Mouse (Mus musculus): ENCODE measurements around the gene Sap25. TPM values are rescaled to one million over a fixed set of nuclear protein-coding genes. Genes with fewer than 3 reads are reported as not detected.

Gene Sap25
- polyA plus RNA-seq, 1 experiment from 2014 or later: 7.1 TPM

DNA sequence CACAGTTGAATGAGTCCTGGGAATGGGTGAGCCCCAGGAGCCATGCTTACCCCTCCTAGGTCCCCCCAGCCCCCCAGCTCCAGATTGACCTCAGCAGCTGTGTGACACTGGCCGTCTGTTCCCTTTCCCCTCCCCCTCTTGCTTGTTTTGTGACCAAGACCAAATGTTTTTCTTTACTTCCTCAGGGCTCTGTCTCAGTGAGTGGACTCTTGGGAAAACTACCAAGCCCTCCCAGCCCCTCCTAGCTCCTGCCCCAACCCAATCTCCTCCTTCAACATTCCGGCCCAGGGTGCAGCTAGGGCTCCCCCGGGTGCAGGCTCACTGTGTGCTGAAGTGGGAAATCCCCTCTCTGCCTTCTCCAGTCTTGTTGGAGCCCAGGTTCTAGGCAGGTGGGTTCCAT is 10.5 kb upstream of the Sap25 start:
- H3K4me3 ChIP-seq: peak overlapping the region; percentile 92
- H3K9me3 ChIP-seq: no peaks in the 10 kb centered on the region

DNA sequence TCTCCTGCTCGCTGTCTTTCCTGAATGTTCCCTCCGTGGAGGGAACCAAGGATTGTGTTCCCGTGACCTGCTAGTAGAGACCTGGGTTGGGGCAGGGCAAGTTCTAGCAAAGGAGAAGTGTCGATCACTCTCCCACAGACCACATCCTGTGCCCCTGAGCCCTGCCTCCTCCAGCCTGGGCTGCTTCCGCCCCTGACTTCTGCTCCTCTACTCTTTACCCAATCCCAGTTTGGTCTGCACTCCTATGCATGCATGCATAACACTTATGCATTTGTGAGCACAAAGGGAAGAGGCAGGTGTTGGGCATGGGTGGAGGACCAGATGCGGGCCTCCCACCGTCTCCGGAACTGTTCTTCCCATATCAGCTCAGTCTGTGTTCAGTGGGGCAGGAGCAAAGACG is 10.0 kb upstream of the Sap25 start:
- WGBS: 68% methylated on average over 9 of the region's 9 CpGs
- Histone ChIP-seq H3K4me3 (peak overlapping the region; percentile 92), H3K27me3 (ENCODE audit: insufficient read depth, poor library complexity, severe bottlenecking) (no peaks in the 10 kb centered on the region), H3K9me3 (no peaks in the 10 kb centered on the region), H3K36me3 (peaks cover 51% of the 10 kb centered on the region), H3K27ac (peak overlapping the region; percentile 97), H3K4me1 (replicated peaks) (peaks cover 54% of the 10 kb centered on the region)
- DNase-seq (ENCODE audit: low spot score): no peak

More for the DNA sequence above, 10.5 kb upstream of the Sap25 start:
- WGBS: 35% methylated on average over 3 of the region's 3 CpGs
- Histone ChIP-seq H3K36me3 (peaks cover 45% of the 10 kb centered on the region), H3K27me3 (ENCODE audit: insufficient read depth, poor library complexity, severe bottlenecking) (no peaks in the 10 kb centered on the region), H3K27ac (peak overlapping the region; percentile 97), H3K4me1 (replicated peaks) (peaks cover 58% of the 10 kb centered on the region)
- no peak for DNase-seq (ENCODE audit: low spot score)

- Histone ChIP-seq H3K4me3 (peak overlapping the region; percentile 92), H3K36me3 (peaks cover 55% of the 10 kb centered on the region), H3K9me3 (no peaks in the 10 kb centered on the region), H3K4me1 (replicated peaks) (peaks cover 54% of the 10 kb centered on the region), H3K27ac (peak overlapping the region; percentile 97), H3K27me3 (ENCODE audit: insufficient read depth, poor library complexity, severe bottlenecking) (no peaks in the 10 kb centered on the region)
- WGBS: 76% methylated on average over 4 of the region's 4 CpGs
- DNase-seq (ENCODE audit: low spot score): no peak
Measured at GRCm38 (mm10) chr5:137631591-137631990, 9.5 kb upstream of the Sap25 start.

DNA sequence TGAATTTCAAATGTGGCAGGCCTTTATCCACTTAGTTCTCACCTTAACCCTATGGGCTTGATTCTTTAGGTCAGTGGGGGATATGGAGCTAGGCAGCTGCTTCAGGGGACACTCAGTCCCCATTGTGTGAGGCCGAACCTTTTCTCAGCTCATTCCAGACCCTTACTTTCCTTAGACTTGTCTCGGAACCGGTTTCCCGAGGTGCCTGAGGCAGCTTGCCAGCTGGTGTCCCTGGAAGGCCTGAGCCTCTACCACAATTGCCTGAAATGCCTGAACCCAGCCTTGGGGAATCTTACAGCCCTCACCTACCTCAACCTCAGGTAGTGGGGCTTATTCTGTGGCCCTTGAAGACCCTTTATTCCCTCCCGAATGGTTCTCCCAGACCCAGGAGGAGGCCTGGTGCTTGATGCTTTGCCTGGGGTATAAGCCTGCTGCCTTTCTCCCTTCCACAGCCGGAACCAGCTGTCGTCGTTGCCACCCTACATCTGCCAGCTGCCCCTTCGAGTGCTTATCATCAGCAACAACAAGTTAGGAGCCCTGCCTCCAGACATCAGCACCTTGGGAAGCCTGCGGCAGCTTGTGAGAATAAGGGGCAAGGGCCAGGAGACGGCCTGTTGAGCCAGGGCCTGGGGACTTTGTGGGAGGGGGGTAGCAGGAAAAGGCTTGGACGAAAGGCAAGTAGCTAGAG is 7.6 kb upstream of the Sap25 start:
- no peak overlapping the region for H3K27ac ChIP-seq
- peaks cover 41% of the 10 kb centered on the region for H3K4me1 ChIP-seq (replicated peaks)
- peaks cover 74% of the 10 kb centered on the region for H3K36me3 ChIP-seq
- no peak for DNase-seq (ENCODE audit: low spot score)
- H3K9me3 ChIP-seq: no peaks in the 10 kb centered on the region
- 83% methylated on average over 12 of the region's 12 CpGs for WGBS
- H3K4me3 ChIP-seq: no peak overlapping the region
- no peaks in the 10 kb centered on the region for H3K27me3 ChIP-seq (ENCODE audit: insufficient read depth, poor library complexity, severe bottlenecking)

GRCm38 (mm10) chr5:137639472-137639871 is 1.7 kb upstream of the Sap25 start:
- Histone ChIP-seq H3K4me1 (replicated peaks) (peaks cover 14% of the 10 kb centered on the region), H3K9me3 (no peaks in the 10 kb centered on the region), H3K4me3 (no peak overlapping the region), H3K36me3 (peaks cover 86% of the 10 kb centered on the region), H3K27me3 (ENCODE audit: insufficient read depth, poor library complexity, severe bottlenecking) (peaks cover 22% of the 10 kb centered on the region), H3K27ac (no peak overlapping the region)
- no peak for DNase-seq (ENCODE audit: low spot score)
- 86% methylated on average over 7 of the region's 7 CpGs for WGBS

DNA sequence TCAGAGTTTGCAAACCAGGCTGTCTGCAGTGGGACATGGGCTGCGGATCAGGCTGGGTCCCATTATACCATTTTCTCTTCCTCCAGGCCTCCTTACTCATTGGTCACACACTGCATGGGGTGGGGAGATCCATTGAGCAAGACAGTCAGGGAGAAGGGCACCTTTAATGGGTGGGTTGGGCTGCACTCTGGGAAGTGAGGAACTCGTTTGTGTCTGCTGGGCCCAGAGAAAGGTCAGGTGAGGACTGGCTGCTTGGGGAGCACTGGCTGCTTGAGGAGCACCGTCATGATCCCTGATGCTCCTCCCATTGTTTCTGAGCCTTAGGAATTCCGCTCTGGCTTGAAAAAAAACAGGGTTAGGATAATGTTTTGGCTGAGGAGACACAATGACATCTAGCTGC is 1.8 kb downstream of the Sap25 start:
- Histone ChIP-seq H3K27ac (no peak overlapping the region; the same call in 1 of the 2 replicates), H3K9me3 (no peaks in the 10 kb centered on the region), H3K4me1 (replicated peaks) (peaks cover 36% of the 10 kb centered on the region), H3K36me3 (peaks cover 52% of the 10 kb centered on the region), H3K27me3 (ENCODE audit: insufficient read depth, poor library complexity, severe bottlenecking) (peaks cover 54% of the 10 kb centered on the region), H3K4me3 (no peak overlapping the region)
- no peak for DNase-seq (ENCODE audit: low spot score)
- 54% methylated on average over 4 of the region's 4 CpGs for WGBS

DNA sequence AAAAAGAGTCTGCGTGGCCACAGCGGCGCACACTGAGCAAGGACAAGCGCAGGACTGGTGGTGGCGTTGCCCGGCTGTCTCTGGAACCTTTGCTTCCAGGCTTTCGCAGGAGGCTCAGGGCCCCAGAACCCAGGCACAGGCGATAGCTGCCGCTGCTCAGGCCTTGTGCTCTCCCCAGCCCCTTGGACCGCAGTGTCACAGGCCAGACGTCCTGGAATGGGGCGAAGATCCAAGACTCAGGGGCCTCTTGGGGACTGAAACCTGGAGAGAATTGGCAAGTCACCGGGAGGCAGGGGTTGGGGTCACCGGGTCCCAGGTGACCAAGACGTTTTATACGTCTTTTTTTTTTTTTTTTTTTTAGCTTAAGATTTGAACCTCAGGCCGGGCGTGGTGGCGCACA is 3.4 kb downstream of the Sap25 start:
- Histone ChIP-seq H3K27ac (no peak overlapping the region), H3K4me1 (replicated peaks) (peaks cover 52% of the 10 kb centered on the region), H3K4me3 (0 out of 2 replicates have a peak overlapping the region, but pooled peaks have one; percentile 3), H3K27me3 (ENCODE audit: insufficient read depth, poor library complexity, severe bottlenecking) (peaks cover 54% of the 10 kb centered on the region), H3K36me3 (peaks cover 36% of the 10 kb centered on the region), H3K9me3 (no peaks in the 10 kb centered on the region)
- WGBS: 36% methylated on average over 19 of the region's 19 CpGs
- no peak for DNase-seq (ENCODE audit: low spot score)

DNA sequence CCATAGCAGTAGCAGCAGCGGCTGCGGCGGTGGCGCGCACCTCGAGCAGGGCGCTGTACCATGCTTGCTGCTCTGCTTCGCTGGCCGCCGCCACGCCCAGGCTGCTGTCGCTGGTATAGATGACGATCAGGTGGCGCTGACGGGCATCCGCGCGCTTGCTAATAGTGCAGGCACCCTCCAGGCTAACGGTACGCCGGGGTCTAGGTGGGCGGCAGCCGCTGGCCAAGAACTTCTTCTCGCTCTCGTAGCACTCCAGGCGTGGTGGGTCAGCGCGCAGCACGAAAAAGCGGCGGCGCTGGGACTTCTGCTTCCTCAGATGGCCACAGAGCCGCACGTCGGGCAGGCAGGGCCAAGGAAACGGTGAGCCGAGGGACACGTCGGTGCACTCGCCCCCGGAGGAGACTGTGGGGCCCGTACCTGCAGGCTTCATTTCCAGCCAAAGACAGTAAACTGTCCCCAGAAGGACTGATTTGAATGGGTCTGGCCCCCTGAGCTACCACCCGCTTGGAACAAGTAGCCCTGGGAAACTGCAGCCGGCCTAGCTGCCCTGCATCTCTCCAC is 4.0 kb downstream of the Sap25 start:
- no peaks in the 10 kb centered on the region for H3K9me3 ChIP-seq
- H3K36me3 ChIP-seq: peaks cover 29% of the 10 kb centered on the region
- DNase-seq (ENCODE audit: low spot score): peak; percentile 50
- H3K4me1 ChIP-seq (replicated peaks): peaks cover 59% of the 10 kb centered on the region
- H3K4me3 ChIP-seq: peak overlapping the region; percentile 47
- peak overlapping the region; percentile 56 for H3K27ac ChIP-seq
- peaks cover 54% of the 10 kb centered on the region for H3K27me3 ChIP-seq (ENCODE audit: insufficient read depth, poor library complexity, severe bottlenecking)
- 1% methylated on average over 44 of the region's 44 CpGs for WGBS

GRCm38 (mm10) chr5:137645652-137646091 is 4.5 kb downstream of the Sap25 start, which contains the start of gene Irs3:
Gene Irs3, minus strand, starts transcription at chr5:137645714.
- H3K4me1 ChIP-seq (replicated peaks): peaks cover 63% of the 10 kb centered on the region
- peaks cover 24% of the 10 kb centered on the region for H3K36me3 ChIP-seq
- H3K27me3 ChIP-seq (ENCODE audit: insufficient read depth, poor library complexity, severe bottlenecking): peaks cover 54% of the 10 kb centered on the region
- H3K27ac ChIP-seq: peak within 1 kb of the TSS; percentile 56
- DNase-seq (ENCODE audit: low spot score): no peak
- peak within 1 kb of the TSS; percentile 47 for H3K4me3 ChIP-seq
- no peaks in the 10 kb centered on the region for H3K9me3 ChIP-seq
- 10% methylated on average over 11 of the region's 11 CpGs for WGBS

DNA sequence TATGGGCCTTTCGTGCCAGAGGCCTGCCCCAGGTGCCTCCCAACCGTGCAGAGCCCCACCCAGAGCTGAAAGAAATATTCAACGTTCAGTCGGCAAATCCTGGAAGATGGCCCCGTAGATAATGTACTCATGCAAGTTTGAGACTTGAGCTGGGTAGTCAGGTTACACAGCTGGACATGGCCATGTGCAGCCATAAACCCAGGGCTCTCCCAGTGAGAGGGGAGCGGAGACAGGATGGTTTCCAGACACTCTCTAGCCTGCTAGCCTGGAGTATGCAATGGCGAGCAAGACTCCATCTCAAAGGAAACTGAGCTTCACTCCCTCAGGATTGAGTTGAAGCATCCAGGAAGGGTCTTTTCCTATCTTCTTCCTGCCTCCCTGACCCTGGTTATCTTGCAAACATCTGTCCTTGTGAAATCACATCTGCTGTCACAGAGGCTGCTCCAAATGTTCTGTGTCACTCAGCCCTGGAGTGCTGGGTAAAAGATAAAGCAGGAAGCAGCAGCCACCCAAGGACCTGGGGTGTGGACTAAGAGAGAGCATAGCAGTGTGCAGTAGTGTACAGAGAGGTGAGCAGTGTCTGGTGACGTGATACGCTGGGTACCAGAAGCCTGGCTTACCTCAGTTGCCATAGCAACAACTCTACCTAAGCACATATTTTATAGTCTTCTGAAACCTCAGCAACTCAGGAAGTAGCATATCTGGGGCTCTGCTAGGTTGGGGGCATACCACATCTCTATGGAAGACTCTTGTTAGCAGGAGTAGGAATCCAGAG is 6.9 kb downstream of the Sap25 start:
- no peaks in the 10 kb centered on the region for H3K9me3 ChIP-seq
- peaks cover 20% of the 10 kb centered on the region for H3K36me3 ChIP-seq
- H3K27me3 ChIP-seq (ENCODE audit: insufficient read depth, poor library complexity, severe bottlenecking): peaks cover 47% of the 10 kb centered on the region
- WGBS: 78% methylated on average over 9 of the region's 9 CpGs
- no peak overlapping the region for H3K27ac ChIP-seq
- peaks cover 64% of the 10 kb centered on the region for H3K4me1 ChIP-seq (replicated peaks)
- H3K4me3 ChIP-seq: no peak overlapping the region
- DNase-seq (ENCODE audit: low spot score): no peak

DNA sequence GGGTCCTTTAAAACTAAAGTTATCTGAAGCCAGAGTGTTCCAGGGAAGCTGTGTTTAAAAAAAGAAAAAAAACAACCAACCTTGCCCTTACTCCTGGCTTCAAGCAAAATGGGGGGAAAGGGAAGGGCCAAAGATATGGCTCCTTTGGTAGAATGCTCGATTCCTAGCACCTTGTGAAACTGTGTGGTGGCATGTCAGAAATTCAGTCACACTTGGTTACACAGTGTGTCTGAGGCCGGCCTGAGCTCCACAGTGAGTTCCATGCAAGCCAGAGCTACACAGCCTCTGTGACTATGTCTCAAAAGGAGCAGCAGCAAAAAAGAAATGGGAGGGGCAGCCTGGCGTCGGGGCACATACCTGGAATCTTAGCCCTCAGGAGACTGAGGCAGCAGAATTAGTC is 8.1 kb downstream of the Sap25 start:
- Histone ChIP-seq H3K36me3 (peaks cover 31% of the 10 kb centered on the region), H3K9me3 (no peaks in the 10 kb centered on the region), H3K4me3 (no peak overlapping the region), H3K4me1 (replicated peaks) (peaks cover 60% of the 10 kb centered on the region), H3K27me3 (ENCODE audit: insufficient read depth, poor library complexity, severe bottlenecking) (peaks cover 35% of the 10 kb centered on the region), H3K27ac (peak overlapping the region; percentile 66)
- DNase-seq (ENCODE audit: low spot score): no peak
- WGBS: 32% methylated on average over 4 of the region's 4 CpGs

- H3K4me1 ChIP-seq (replicated peaks): peaks cover 56% of the 10 kb centered on the region
- peak overlapping the region; percentile 26 for H3K4me3 ChIP-seq
- peak overlapping the region; percentile 66 for H3K27ac ChIP-seq
- H3K27me3 ChIP-seq (ENCODE audit: insufficient read depth, poor library complexity, severe bottlenecking): peaks cover 28% of the 10 kb centered on the region
- peaks cover 37% of the 10 kb centered on the region for H3K36me3 ChIP-seq
- H3K9me3 ChIP-seq: no peaks in the 10 kb centered on the region
- peak; percentile 30 for DNase-seq (ENCODE audit: low spot score)
- WGBS: 12% methylated on average over 18 of the region's 18 CpGs
Measured at GRCm38 (mm10) chr5:137649669-137650571, 8.8 kb downstream of the Sap25 start.

Measured in hindbrain, embryonic 10.5 days (tissue).